Mouse (Mus musculus) embryonic facial prominence, embryonic 13.5 days (tissue): ENCODE data around the gene Clmn. TPM values are rescaled to one million over a fixed set of nuclear protein-coding genes. Genes with fewer than 3 reads are reported as not detected.
"Not testable (repeated sequence)": the region's sequence is repeated elsewhere in the genome, so short reads cannot be mapped to it uniquely, and the experiment has no call there.

Experiments
- ATAC-seq: fragments of 200-750 bp; cut with Nextera tagmentation; 2 replicates; pipeline ENCODE4 v1.8.0; 2017; ENCODE audit warnings: low read depth; ENCODE audit not compliant: insufficient number of reproducible peaks, insufficient read depth, low FRiP score, low TSS enrichment
- H3K27ac ChIP-seq: fragments of 300-500 bp; sonication (generic); 2 replicates; pipeline ENCODE4 v1.5.1; 2015; ENCODE audit warnings: moderate library complexity, mild to moderate bottlenecking, inconsistent platforms
- H3K27me3 ChIP-seq: fragments of 300-500 bp; sonication (generic); 2 replicates; pipeline ENCODE4 v1.6.1; 2015; ENCODE audit warnings: mild to moderate bottlenecking, inconsistent platforms
- H3K36me3 ChIP-seq: fragments of 300-500 bp; sonication (generic); 2 replicates; pipeline ENCODE4 v1.6.1; 2015; ENCODE audit warnings: mild to moderate bottlenecking, inconsistent platforms
- H3K4me1 ChIP-seq: fragments of 300-500 bp; sonication (generic); 2 replicates; pipeline ENCODE4 v1.6.1; 2015; ENCODE audit warnings: inconsistent platforms
- H3K4me2 ChIP-seq: fragments of 300-500 bp; sonication (generic); 2 replicates; pipeline ENCODE4 v1.6.1; 2015; ENCODE audit warnings: moderate library complexity, mild to moderate bottlenecking, inconsistent platforms
- H3K4me3 ChIP-seq: fragments of 300-500 bp; sonication (generic); 2 replicates; pipeline ENCODE4 v1.5.1; 2015; ENCODE audit warnings: mild to moderate bottlenecking, inconsistent platforms
- H3K9ac ChIP-seq: fragments of 300-500 bp; sonication (generic); 2 replicates; pipeline ENCODE4 v1.6.1; 2015; ENCODE audit warnings: mild to moderate bottlenecking, inconsistent platforms
- H3K9me3 ChIP-seq: fragments of 300-500 bp; sonication (generic); 2 replicates; pipeline ENCODE4 v1.6.1; 2016; ENCODE audit warnings: inconsistent platforms
- WGBS: fragments of 180-500 bp; shearing (Covaris S2); methylation state at CpG from one replicate; pipeline ENCODE4 v1.1.7; 2015; ENCODE audit warnings: mixed read lengths; 5-methylcytosine and 5-hydroxymethylcytosine counted together
- polyA plus RNA-seq: library from polyadenylated mRNA; unstranded; fragments of >200 nt; fragmentation: Nextera tagmentation; extraction: Ambion mirVana; gene quantifications from 2 replicates; pipeline ENCODE4 v1.2.1, GENCODE M21; 2015

Gene Clmn
- polyA plus RNA-seq, 1 experiment from 2014 or later = 4.3 TPM

- Histone ChIP-seq H3K4me2 (no peak overlapping the region), H3K27ac (no peak overlapping the region), H3K9ac (no peak overlapping the region), H3K4me3 (no peak overlapping the region), H3K4me1 (peaks cover 38% of the 10 kb centered on the region), H3K9me3 (no peaks in the 10 kb centered on the region), H3K36me3 (peaks cover 13% of the 10 kb centered on the region; the same call in 1 of the 2 replicates), H3K27me3 (no peaks in the 10 kb centered on the region)
- no peak for ATAC-seq
- 87% methylated on average over 5 of the region's 5 CpGs for WGBS
Observed at GRCm38 (mm10) chr12:104747252-104747651, 117.6 kb downstream of the Clmn start.

- Histone ChIP-seq H3K9ac (no peak overlapping the region), H3K4me2 (no peak overlapping the region), H3K9me3 (no peaks in the 10 kb centered on the region), H3K4me1 (peaks cover 45% of the 10 kb centered on the region), H3K27me3 (no peaks in the 10 kb centered on the region), H3K4me3 (no peak overlapping the region), H3K36me3 (peaks cover 13% of the 10 kb centered on the region; the same call in 1 of the 2 replicates), H3K27ac (no peak overlapping the region)
- 97% methylated on average over 2 of the region's 2 CpGs for WGBS
- ATAC-seq = no peak
Observed at GRCm38 (mm10) chr12:104746601-104747000, 118.3 kb downstream of the Clmn start.

- 62% methylated on average over 4 of the region's 4 CpGs for WGBS
- H3K9ac ChIP-seq = no peak overlapping the region
- H3K4me3 ChIP-seq = no peak overlapping the region
- H3K27me3 ChIP-seq = no peaks in the 10 kb centered on the region
- ATAC-seq = no peak
- H3K4me1 ChIP-seq = peaks cover 45% of the 10 kb centered on the region
- H3K36me3 ChIP-seq = 0 out of 2 replicates have a peak, but pooled peaks cover 5% of the 10 kb centered on the region
- H3K27ac ChIP-seq = no peak overlapping the region
- no peak overlapping the region for H3K4me2 ChIP-seq
- no peaks in the 10 kb centered on the region for H3K9me3 ChIP-seq
Observed at GRCm38 (mm10) chr12:104743687-104744086, 121.2 kb downstream of the Clmn start.

- Histone ChIP-seq H3K4me1 (peaks cover 35% of the 10 kb centered on the region), H3K36me3 (0 out of 2 replicates have a peak, but pooled peaks cover 13% of the 10 kb centered on the region), H3K9me3 (no peaks in the 10 kb centered on the region), H3K27me3 (no peaks in the 10 kb centered on the region), H3K27ac (no peak overlapping the region), H3K9ac (no peak overlapping the region), H3K4me2 (no peak overlapping the region), H3K4me3 (no peak overlapping the region)
- 88% methylated on average over 6 of the region's 6 CpGs for WGBS
- ATAC-seq = no peak
Observed at GRCm38 (mm10) chr12:104742247-104742646, 122.6 kb downstream of the Clmn start.

- no peak for ATAC-seq
- Histone ChIP-seq H3K4me1 (peaks cover 35% of the 10 kb centered on the region), H3K4me2 (no peak overlapping the region), H3K27ac (no peak overlapping the region), H3K27me3 (no peaks in the 10 kb centered on the region), H3K4me3 (no peak overlapping the region), H3K36me3 (peaks cover 14% of the 10 kb centered on the region; the same call in 1 of the 2 replicates), H3K9me3 (no peaks in the 10 kb centered on the region), H3K9ac (0 out of 2 replicates have a peak overlapping the region, but pooled peaks have one; percentile 32)
- whole genome bisulfite sequencing = 67% methylated on average over 12 of the region's 12 CpGs
Observed at GRCm38 (mm10) chr12:104740841-104741787, 123.8 kb downstream of the Clmn start.

GRCm38 (mm10) chr12:104738931-104739330, 125.9 kb downstream of the Clmn start:
- Histone ChIP-seq H3K27me3 (no peaks in the 10 kb centered on the region), H3K4me3 (no peak overlapping the region), H3K4me1 (peaks cover 35% of the 10 kb centered on the region), H3K9ac (no peak overlapping the region), H3K36me3 (peaks cover 20% of the 10 kb centered on the region), H3K9me3 (no peaks in the 10 kb centered on the region), H3K27ac (no peak overlapping the region; the same call in 1 of the 2 replicates), H3K4me2 (no peak overlapping the region)
- WGBS = 77% methylated on average over 3 of the region's 3 CpGs
- ATAC-seq = no peak

GRCm38 (mm10) chr12:104738446-104738845, 126.4 kb downstream of the Clmn start:
- H3K27me3 ChIP-seq = no peaks in the 10 kb centered on the region
- WGBS = 87% methylated on average over 9 of the region's 9 CpGs
- no peak for ATAC-seq
- no peak overlapping the region for H3K4me2 ChIP-seq
- H3K4me3 ChIP-seq = no peak overlapping the region
- H3K9ac ChIP-seq = no peak overlapping the region
- no peaks in the 10 kb centered on the region for H3K9me3 ChIP-seq
- no peak overlapping the region for H3K27ac ChIP-seq
- H3K4me1 ChIP-seq = peaks cover 33% of the 10 kb centered on the region
- peaks cover 24% of the 10 kb centered on the region for H3K36me3 ChIP-seq

GRCm38 (mm10) chr12:104737666-104738065, 127.2 kb downstream of the Clmn start:
- no peak overlapping the region for H3K27ac ChIP-seq
- ATAC-seq = no peak
- WGBS = 91% methylated on average over 10 of the region's 10 CpGs
- no peaks in the 10 kb centered on the region for H3K9me3 ChIP-seq
- H3K9ac ChIP-seq = no peak overlapping the region
- H3K36me3 ChIP-seq = peaks cover 32% of the 10 kb centered on the region
- H3K27me3 ChIP-seq = no peaks in the 10 kb centered on the region
- H3K4me1 ChIP-seq = peaks cover 34% of the 10 kb centered on the region
- H3K4me2 ChIP-seq = no peak overlapping the region
- no peak overlapping the region for H3K4me3 ChIP-seq

- H3K9ac ChIP-seq = no peak overlapping the region
- ATAC-seq = no peak
- H3K4me3 ChIP-seq = no peak overlapping the region
- no peak overlapping the region for H3K27ac ChIP-seq
- no peak overlapping the region for H3K4me2 ChIP-seq
- H3K36me3 ChIP-seq = peaks cover 45% of the 10 kb centered on the region
- H3K4me1 ChIP-seq = peaks cover 22% of the 10 kb centered on the region
- H3K9me3 ChIP-seq = no peaks in the 10 kb centered on the region
- no peaks in the 10 kb centered on the region for H3K27me3 ChIP-seq
- WGBS = 66% methylated on average over 3 of the region's 3 CpGs
Observed at GRCm38 (mm10) chr12:104735993-104736395, 128.9 kb downstream of the Clmn start.

GRCm38 (mm10) chr12:104733165-104733564, 131.7 kb downstream of the Clmn start:
- no peaks in the 10 kb centered on the region for H3K27me3 ChIP-seq
- H3K9me3 ChIP-seq = no peaks in the 10 kb centered on the region
- H3K4me1 ChIP-seq = peaks cover 7% of the 10 kb centered on the region; the same call in 1 of the 2 replicates
- H3K9ac ChIP-seq = no peak overlapping the region
- no peak overlapping the region for H3K27ac ChIP-seq
- ATAC-seq = no peak
- H3K36me3 ChIP-seq = peaks cover 68% of the 10 kb centered on the region
- H3K4me3 ChIP-seq = no peak overlapping the region
- H3K4me2 ChIP-seq = no peak overlapping the region

GRCm38 (mm10) chr12:104731782-104732181, 133.1 kb downstream of the Clmn start:
- peaks cover 72% of the 10 kb centered on the region for H3K36me3 ChIP-seq
- peaks cover 7% of the 10 kb centered on the region; the same call in 1 of the 2 replicates for H3K4me1 ChIP-seq
- H3K4me2 ChIP-seq = no peak overlapping the region
- H3K4me3 ChIP-seq = no peak overlapping the region
- WGBS = 83% methylated on average over 3 of the region's 3 CpGs
- no peaks in the 10 kb centered on the region for H3K9me3 ChIP-seq
- no peak overlapping the region for H3K9ac ChIP-seq
- no peak for ATAC-seq
- no peak overlapping the region for H3K27ac ChIP-seq
- H3K27me3 ChIP-seq = no peaks in the 10 kb centered on the region

GRCm38 (mm10) chr12:104726436-104726835, 138.4 kb downstream of the Clmn start:
- H3K36me3 ChIP-seq = peaks cover 81% of the 10 kb centered on the region
- not testable (repeated sequence) for H3K9ac ChIP-seq, H3K4me2 ChIP-seq, H3K27me3 ChIP-seq, H3K27ac ChIP-seq, H3K9me3 ChIP-seq, H3K4me3 ChIP-seq, H3K4me1 ChIP-seq, ATAC-seq
- 57% methylated on average over 2 of the region's 2 CpGs for WGBS
